Mouse (Mus musculus) spleen, adult 2 months (tissue): Measurements from ENCODE around the gene Parm1. TPM values are rescaled to one million over a fixed set of nuclear protein-coding genes. Genes with fewer than 3 reads are reported as not detected.

ENCODE experiments used
- DNase-seq, 2 experiments: peaks; one replicate each; pipeline versions ENCODE4 v3.0.0 to v3.0.0-alpha.2; 2012 to 2021; ENCODE audit warnings: low spot score in 2 of 2, low read depth in 1 of 2
- H3K27ac ChIP-seq: fragments of 200-500 bp; 2 replicates; pipeline ENCODE4 v1.5.1; 2012; ENCODE audit warnings: low read length, inconsistent platforms; ENCODE audit not compliant: insufficient read depth
- H3K27me3 ChIP-seq: fragments of 200-500 bp; 2 replicates; pipeline ENCODE4 v1.6.1; 2012; ENCODE audit warnings: mild to moderate bottlenecking, moderate library complexity, low read length, inconsistent platforms; ENCODE audit not compliant: control insufficient read depth, insufficient read depth
- H3K36me3 ChIP-seq: fragments of 200-500 bp; 2 replicates; pipeline ENCODE4 v1.6.1; 2012; ENCODE audit warnings: mild to moderate bottlenecking, low read length, inconsistent platforms; ENCODE audit not compliant: control insufficient read depth, insufficient read depth
- H3K4me1 ChIP-seq: fragments of 200-500 bp; 2 replicates; pipeline ENCODE4 v1.6.1; 2011; ENCODE audit warnings: inconsistent platforms; ENCODE audit not compliant: control insufficient read depth, insufficient read depth, insufficient read length
- H3K4me3 ChIP-seq: fragments of 200-500 bp; 2 replicates; pipeline ENCODE4 v1.5.1; 2011; ENCODE audit warnings: mild to moderate bottlenecking, inconsistent platforms; ENCODE audit not compliant: insufficient read depth, insufficient read length; ENCODE audit errors: extremely low read depth
- CTCF ChIP-seq: fragments of 200-500 bp; IDR thresholded peaks from 2 replicates; pipeline ENCODE4 v1.5.1; 2011; ENCODE audit warnings: mild to moderate bottlenecking, inconsistent platforms; ENCODE audit not compliant: insufficient read depth, insufficient read length, insufficient replicate concordance; ENCODE audit errors: extremely low read depth
- POLR2A ChIP-seq: fragments of 200-500 bp; IDR thresholded peaks from 2 replicates; pipeline ENCODE4 v1.6.1; 2011; ENCODE audit warnings: low read depth, low read length, inconsistent platforms
- WGBS: fragments of 180-500 bp; shearing (Covaris S2); methylation state at CpG from one replicate; pipeline ENCODE4 v1.1.7; 2018; 5-methylcytosine and 5-hydroxymethylcytosine counted together
- polyA plus RNA-seq: library from polyadenylated mRNA; depleted of rRNA; stranded (reverse); fragments of >200 nt; gene quantifications from 2 replicates; pipeline ENCODE4 v1.2.3, GENCODE M21; 2012; rRNA removed

Gene Parm1
- polyA plus RNA-seq, 1 experiment, result 5.1 TPM

DNA sequence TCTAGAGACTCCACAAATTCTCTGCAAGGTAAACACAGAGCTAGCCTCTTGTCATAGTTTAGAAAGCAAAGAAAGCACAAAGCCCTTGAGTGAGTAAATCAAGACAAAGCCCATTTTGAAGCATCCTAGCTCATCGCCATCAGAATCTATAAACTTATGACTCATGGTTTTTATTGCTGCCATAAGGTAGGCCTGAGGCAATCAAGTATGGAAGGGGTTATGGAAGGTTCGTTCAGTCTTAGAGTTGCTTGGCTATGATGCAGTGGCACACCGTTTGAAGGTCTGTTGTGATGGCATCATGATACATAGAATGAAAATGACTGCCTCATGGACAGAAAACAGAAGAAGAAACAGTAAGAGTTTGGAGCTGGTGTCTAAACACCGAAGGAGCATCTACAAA, 133.9 kb downstream of the Parm1 start:
- H3K27me3 ChIP-seq, result no peaks in the 10 kb centered on the region
- DNase-seq, result no peak
- 93% methylated on average over 4 of the region's 4 CpGs for WGBS
- TF ChIP-seq POLR2A (no peak), CTCF (no peak)
- no peaks in the 10 kb centered on the region for H3K36me3 ChIP-seq
- H3K27ac ChIP-seq, result no peak overlapping the region
- no peak overlapping the region for H3K4me3 ChIP-seq
- no peaks in the 10 kb centered on the region for H3K4me1 ChIP-seq

DNA sequence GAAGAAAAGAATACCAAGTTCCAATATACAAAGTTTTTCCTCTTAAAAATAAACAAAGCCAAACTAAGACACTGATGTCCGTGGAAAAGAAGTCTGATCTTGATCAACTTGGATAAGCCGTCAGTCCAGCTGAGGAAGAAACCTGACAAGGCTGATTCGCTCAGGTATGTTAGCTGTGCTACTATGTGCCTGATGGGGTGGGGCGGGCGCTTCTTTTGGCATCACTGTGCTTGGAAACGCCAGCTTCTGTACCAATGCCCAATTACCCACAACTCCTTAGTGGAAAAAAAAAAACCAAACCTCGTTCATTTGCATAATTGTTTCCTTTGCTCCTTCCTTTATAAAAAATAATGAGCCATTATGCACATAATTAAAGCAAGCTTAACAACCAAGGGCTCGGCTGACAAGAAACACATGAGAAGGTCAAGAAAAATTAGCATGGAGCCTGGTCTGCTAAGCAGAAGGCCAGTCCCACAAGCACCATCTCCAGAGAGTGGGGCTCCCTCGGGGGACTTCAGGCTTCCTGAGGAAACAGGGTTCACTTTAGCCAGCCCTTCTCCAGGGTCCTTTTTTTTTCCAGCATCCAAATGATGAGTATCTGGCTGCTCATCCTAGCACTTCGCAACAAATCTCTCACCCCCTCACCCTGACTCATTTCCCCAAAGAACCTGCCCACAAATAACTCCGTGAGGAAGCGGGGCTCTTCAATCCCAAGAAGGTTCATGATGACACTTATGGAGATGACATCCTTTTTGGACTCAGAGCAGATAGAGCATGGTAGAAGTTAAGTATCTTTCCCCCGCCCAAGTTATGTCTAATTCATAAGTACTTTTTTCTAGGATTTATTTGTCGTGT, 135.9 kb downstream of the Parm1 start:
- H3K4me1 ChIP-seq, result no peaks in the 10 kb centered on the region
- DNase-seq, result no peak
- no peak overlapping the region for H3K27ac ChIP-seq
- H3K27me3 ChIP-seq, result no peaks in the 10 kb centered on the region
- H3K4me3 ChIP-seq, result no peak overlapping the region
- no peaks in the 10 kb centered on the region for H3K36me3 ChIP-seq
- 86% methylated on average over 14 of the region's 14 CpGs for WGBS
- TF ChIP-seq CTCF (no peak), POLR2A (no peak)

DNA sequence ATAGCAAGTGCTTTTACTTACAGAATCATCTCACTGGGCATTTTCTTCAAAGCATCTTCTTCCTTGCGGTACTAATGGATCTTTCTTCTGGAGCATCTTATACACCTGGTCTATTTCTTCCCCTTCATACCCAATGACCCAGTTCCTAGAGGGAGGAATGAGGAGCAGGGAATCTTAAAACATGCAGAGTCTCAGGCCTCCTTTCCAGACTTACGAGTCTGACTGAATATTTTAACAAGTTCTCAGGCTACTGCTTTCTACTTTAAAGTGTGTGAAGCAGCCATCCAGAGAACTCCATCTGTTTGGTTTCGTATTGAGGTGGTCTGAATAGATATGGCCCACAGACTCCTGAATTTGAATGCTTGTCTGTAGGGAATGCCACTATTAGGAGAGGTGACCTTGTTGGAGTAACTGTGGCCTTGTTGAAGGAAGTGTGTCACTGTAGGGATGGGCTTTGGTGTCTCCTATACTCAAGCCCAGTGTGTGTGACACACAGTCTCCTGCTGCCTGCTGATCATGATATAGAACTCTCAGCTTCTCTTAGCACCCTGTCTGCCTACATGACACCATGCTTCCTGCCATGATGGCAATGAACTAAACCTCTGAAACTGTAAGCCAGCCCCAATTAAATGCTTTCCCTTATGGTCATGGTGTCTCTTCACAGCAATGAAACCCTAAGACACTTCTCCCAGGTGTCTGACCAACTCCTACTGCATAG, 137.1 kb downstream of the Parm1 start:
- WGBS, result 88% methylated on average over 3 of the region's 3 CpGs
- TF ChIP-seq CTCF (no peak), POLR2A (no peak)
- no peak overlapping the region for H3K4me3 ChIP-seq

DNA sequence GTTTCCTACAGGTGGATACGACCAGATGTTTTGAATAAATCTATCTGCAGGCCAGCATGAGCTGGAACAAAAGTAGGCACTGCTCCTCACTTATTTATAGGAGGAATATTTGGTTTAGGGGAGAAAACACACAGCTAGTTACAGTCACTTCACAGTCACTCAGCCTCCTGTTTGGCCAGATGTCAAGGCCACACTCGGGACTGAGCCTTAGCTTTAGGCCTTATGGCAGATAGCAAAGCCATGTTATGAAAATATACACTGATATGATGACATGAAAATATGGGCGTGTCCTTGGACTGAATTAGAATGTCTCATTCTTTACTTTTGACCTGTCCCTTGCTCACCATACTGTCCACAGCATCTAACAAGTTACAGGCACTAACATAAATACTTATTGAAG, 137.8 kb downstream of the Parm1 start:
- Histone ChIP-seq H3K4me1 (no peaks in the 10 kb centered on the region), H3K36me3 (no peaks in the 10 kb centered on the region), H3K27ac (no peak overlapping the region), H3K4me3 (no peak overlapping the region), H3K27me3 (no peaks in the 10 kb centered on the region)
- DNase-seq, result no peak
- no peak for TF ChIP-seq CTCF
- WGBS, result 74% methylated on average over 3 of the region's 3 CpGs

More for the DNA sequence above, 137.1 kb downstream of the Parm1 start:
- H3K4me1 ChIP-seq, result no peaks in the 10 kb centered on the region
- no peak for DNase-seq
- H3K27ac ChIP-seq, result no peak overlapping the region
- H3K27me3 ChIP-seq, result no peaks in the 10 kb centered on the region
- H3K36me3 ChIP-seq, result no peaks in the 10 kb centered on the region

DNA sequence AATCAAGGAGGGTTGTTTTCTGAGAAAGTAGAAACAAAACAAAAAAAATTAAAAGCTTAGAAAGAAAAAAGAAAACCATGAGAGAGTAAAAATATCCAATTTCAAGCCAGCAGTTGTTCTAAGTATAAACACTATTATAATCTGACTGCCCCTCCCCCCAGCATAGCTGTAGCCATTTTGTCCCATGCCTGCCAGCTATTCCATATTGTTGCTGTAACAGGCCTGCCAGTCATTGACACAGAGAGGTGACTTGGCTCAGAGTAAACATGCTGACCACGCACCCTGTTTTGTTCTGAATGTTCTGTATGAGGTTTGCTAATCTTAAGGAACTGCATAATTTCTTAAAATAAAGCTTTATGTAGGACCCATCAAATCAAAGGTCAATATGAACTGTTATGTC, 145.3 kb downstream of the Parm1 start:
- no peaks in the 10 kb centered on the region for H3K27me3 ChIP-seq
- H3K27ac ChIP-seq, result no peak overlapping the region
- H3K36me3 ChIP-seq, result no peaks in the 10 kb centered on the region
- DNase-seq, result no peak
- H3K4me3 ChIP-seq, result no peak overlapping the region
- 92% methylated on average over 1 of the region's 1 CpGs for WGBS
- no peaks in the 10 kb centered on the region for H3K4me1 ChIP-seq
- TF ChIP-seq POLR2A (no peak), CTCF (no peak)

DNA sequence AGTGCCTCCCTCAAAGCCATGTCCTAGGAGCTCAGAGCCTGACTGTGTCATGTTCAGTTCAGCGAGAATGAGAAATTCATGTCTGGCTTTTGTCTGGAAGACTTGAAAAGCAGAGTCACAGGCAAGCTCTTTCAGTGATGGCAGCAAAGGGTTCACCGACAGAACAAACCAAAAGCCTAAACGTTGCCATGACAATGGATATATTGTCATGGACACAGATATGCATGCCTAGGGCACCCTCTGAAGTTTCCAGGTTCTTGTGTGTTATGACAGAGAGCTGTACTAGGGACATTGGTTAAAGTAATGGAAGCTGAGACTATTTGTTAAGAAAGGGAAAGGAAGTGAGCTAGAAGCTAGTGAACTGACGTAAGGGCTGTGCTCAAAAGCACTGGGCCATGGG, 149.7 kb downstream of the Parm1 start:
- H3K36me3 ChIP-seq, result no peaks in the 10 kb centered on the region
- H3K4me3 ChIP-seq, result no peak overlapping the region
- no peak overlapping the region for H3K27ac ChIP-seq
- TF ChIP-seq CTCF (no peak), POLR2A (no peak)
- H3K27me3 ChIP-seq, result no peaks in the 10 kb centered on the region
- WGBS, result 88% methylated on average over 4 of the region's 4 CpGs
- no peaks in the 10 kb centered on the region for H3K4me1 ChIP-seq
- DNase-seq, result no peak

DNA sequence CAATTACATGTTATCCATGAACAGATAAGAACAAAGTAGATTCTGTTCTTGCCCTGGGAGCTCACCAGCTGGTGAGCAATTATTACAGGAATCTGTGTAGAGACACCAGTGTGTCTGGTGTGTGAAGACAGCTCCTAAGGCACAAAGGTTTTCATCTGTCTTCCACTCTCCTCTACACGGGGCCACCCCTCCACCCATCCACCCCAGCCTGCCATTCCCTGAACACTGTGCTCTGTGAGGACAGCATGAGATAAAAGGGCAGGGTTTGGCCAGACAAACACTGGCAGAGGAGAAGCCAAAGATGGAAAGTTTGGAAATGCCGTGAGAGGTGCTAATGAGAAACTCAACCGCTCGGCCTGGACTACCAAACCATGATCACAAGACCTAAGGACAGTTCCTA, 151.8 kb downstream of the Parm1 start:
- DNase-seq, result no peak
- H3K27ac ChIP-seq, result no peak overlapping the region
- H3K4me3 ChIP-seq, result no peak overlapping the region
- no peaks in the 10 kb centered on the region for H3K4me1 ChIP-seq
- TF ChIP-seq CTCF (no peak), POLR2A (no peak)
- 93% methylated on average over 4 of the region's 4 CpGs for WGBS
- no peaks in the 10 kb centered on the region for H3K36me3 ChIP-seq
- no peaks in the 10 kb centered on the region for H3K27me3 ChIP-seq

Other genes starting within 250 kb of the Parm1 start
- 0.23 and 0.28 TPM in 2 replicates for gene Btc, start 114.6 kb upstream of the Parm1 start, polyA plus RNA-seq